Mouse (Mus musculus): Measurements from ENCODE around the gene Avil. TPM values are rescaled to one million over a fixed set of nuclear protein-coding genes. Genes with fewer than 3 reads are reported as not detected.

The Avil gene
- polyA plus RNA-seq, 1 experiment from 2014 or later, result 0.08 TPM

GRCm38 (mm10) chr10:127062503-127062902 is 62.0 kb downstream of the Avil start:
- peaks cover 26% of the 10 kb centered on the region for H3K36me3 ChIP-seq (ENCODE audit: control insufficient read depth, insufficient read depth, low read length)
- no peak overlapping the region for H3K4me3 ChIP-seq (ENCODE audit: low read depth, low read length)
- H3K9ac ChIP-seq (ENCODE audit: low read length), result no peak overlapping the region
- 83% methylated on average over 5 of the region's 5 CpGs for WGBS
- H3K4me2 ChIP-seq (ENCODE audit: low read depth, low read length, severe bottlenecking), result no peak overlapping the region
- DNase-seq (ENCODE audit: low spot score) (no peak), ATAC-seq (replicated peaks; ENCODE audit: low FRiP score) (no peak)
- H3K4me1 ChIP-seq (replicated peaks; ENCODE audit: control insufficient read depth, insufficient read depth, low read length), result peaks cover 6% of the 10 kb centered on the region; the same call in 1 of the 2 replicates
- H3K27me3 ChIP-seq (ENCODE audit: control insufficient read depth, insufficient read depth, low read length), result no peaks in the 10 kb centered on the region
- H3K27ac ChIP-seq (ENCODE audit: low read depth, low read length), result no peak overlapping the region
- no peaks in the 10 kb centered on the region for H3K9me3 ChIP-seq (ENCODE audit: control insufficient read depth, low read length)

DNA sequence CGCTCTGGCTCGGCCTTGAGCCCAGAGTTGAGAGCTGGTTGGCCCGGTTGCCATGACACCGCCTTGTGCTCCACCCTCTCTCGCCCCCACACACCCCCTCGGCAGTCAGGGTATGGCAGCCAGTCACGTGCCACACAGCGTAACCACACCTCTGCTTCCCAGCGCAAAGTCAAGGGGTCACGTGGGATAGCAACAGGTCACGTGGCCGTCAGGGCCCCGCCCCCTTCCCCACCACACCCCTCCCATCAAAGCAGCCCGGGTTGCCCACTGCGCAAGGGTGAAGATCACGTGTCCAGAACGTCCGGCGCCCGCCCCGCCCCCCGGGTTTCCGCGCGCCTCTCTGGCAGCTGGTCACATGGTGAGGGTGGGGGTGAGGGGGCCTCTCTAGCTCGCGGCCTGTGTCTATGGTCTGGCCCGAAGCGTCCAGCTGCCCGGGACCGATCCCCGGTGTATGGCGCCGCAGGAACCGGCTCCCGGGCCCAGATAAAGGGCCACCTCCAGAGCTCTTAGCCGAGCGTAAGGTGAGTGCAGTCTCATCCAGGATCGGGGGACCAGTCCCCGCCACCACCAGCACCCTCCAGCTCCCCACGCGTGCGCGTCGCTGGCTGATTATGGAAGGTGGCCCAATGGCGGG is 62.8 kb downstream of the Avil start, which contains the start of gene Cdk4:
TSS of gene Cdk4 (plus strand) at position 296 of the 634 bp plus-strand sequence.
- H3K9ac ChIP-seq (ENCODE audit: low read length), result peak within 1 kb of the TSS; percentile 99
- DNase-seq (ENCODE audit: low spot score), result peak; percentile 100
- no peaks in the 10 kb centered on the region for H3K27me3 ChIP-seq (ENCODE audit: control insufficient read depth, insufficient read depth, low read length)
- ATAC-seq (replicated peaks; ENCODE audit: low FRiP score), result peak; percentile 92
- WGBS, result 0% methylated on average over 46 of the region's 46 CpGs
- peak within 1 kb of the TSS; percentile 84 for H3K27ac ChIP-seq (ENCODE audit: low read depth, low read length)
- peak within 1 kb of the TSS; percentile 86 for H3K4me2 ChIP-seq (ENCODE audit: low read depth, low read length, severe bottlenecking)
- H3K9me3 ChIP-seq (ENCODE audit: control insufficient read depth, low read length), result no peaks in the 10 kb centered on the region
- H3K4me1 ChIP-seq (replicated peaks; ENCODE audit: control insufficient read depth, insufficient read depth, low read length), result peaks cover 8% of the 10 kb centered on the region; the same call in 1 of the 2 replicates
- peak within 1 kb of the TSS; percentile 88 for H3K4me3 ChIP-seq (ENCODE audit: low read depth, low read length)
- peaks cover 31% of the 10 kb centered on the region for H3K36me3 ChIP-seq (ENCODE audit: control insufficient read depth, insufficient read depth, low read length)

DNA sequence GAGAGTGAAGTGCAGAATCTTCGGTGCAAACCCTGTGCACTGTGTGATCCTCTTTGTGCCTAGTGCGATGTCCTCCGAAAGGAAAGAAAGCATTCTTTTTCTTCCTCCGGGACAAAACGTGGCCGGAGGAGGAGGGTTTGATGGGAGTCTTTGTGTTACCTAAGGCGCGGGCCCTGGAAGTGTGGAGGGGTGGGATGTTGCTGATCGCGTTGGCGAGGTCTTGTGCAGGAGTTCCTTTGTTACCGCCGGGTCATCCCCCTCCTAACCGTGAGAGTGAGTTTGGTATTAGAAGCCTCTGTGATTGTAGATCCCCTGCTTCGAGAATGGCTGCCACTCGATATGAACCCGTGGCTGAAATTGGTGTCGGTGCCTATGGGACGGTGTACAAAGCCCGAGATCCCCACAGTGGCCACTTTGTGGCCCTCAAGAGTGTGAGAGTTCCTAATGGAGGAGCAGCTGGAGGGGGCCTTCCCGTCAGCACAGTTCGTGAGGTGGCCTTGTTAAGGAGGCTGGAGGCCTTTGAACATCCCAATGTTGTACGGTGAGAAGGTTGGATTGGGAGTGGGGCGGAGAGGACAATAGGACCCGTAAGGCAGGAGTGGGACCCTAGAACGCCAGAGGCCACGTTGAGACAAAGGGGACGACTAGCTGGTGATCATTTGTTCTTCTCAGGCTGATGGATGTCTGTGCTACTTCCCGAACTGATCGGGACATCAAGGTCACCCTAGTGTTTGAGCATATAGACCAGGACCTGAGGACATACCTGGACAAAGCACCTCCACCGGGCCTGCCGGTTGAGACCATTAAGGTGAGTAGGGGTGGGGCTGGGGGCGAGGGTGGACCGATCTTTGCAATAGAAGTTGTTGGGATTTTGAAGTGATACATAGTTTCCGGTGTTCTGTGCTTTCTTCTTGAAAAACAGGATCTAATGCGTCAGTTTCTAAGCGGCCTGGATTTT is 63.7 kb downstream of the Avil start:
- H3K9ac ChIP-seq (ENCODE audit: low read length), result peak overlapping the region; percentile 99
- peak; percentile 75 for DNase-seq (ENCODE audit: low spot score)
- H3K36me3 ChIP-seq (ENCODE audit: control insufficient read depth, insufficient read depth, low read length), result peaks cover 31% of the 10 kb centered on the region
- no peaks in the 10 kb centered on the region for H3K27me3 ChIP-seq (ENCODE audit: control insufficient read depth, insufficient read depth, low read length)
- 0 out of 2 replicates have a peak, but pooled peaks have one; percentile 1 for ATAC-seq (replicated peaks; ENCODE audit: low FRiP score)
- no peaks in the 10 kb centered on the region for H3K9me3 ChIP-seq (ENCODE audit: control insufficient read depth, low read length)
- H3K4me3 ChIP-seq (ENCODE audit: low read depth, low read length), result peak overlapping the region; percentile 88
- 14% methylated on average over 37 of the region's 37 CpGs for WGBS
- peaks cover 15% of the 10 kb centered on the region; the same call in 1 of the 2 replicates for H3K4me1 ChIP-seq (replicated peaks; ENCODE audit: control insufficient read depth, insufficient read depth, low read length)
- H3K4me2 ChIP-seq (ENCODE audit: low read depth, low read length, severe bottlenecking), result peak overlapping the region; percentile 86
- peak overlapping the region; percentile 84 for H3K27ac ChIP-seq (ENCODE audit: low read depth, low read length)

DNA sequence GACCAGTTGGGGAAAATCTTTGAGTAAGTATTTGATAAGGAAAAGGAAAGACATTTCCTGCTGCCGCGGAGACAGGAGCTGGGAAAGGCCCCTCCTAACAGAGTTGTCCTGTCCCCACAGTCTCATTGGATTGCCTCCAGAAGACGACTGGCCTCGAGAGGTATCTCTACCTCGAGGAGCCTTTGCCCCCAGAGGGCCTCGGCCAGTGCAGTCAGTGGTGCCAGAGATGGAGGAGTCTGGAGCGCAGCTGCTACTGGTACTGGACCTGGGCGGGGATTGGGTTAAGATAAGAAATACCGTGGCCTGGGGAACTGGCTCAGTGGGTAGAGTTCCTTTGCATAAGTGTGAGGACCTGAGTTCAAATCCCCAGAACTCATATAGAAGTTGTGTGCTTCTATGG is 65.5 kb downstream of the Avil start:
- H3K27ac ChIP-seq (ENCODE audit: low read depth, low read length), result no peak overlapping the region
- H3K36me3 ChIP-seq (ENCODE audit: control insufficient read depth, insufficient read depth, low read length), result peaks cover 31% of the 10 kb centered on the region
- no peaks in the 10 kb centered on the region for H3K27me3 ChIP-seq (ENCODE audit: control insufficient read depth, insufficient read depth, low read length)
- WGBS, result 91% methylated on average over 9 of the region's 9 CpGs
- H3K9me3 ChIP-seq (ENCODE audit: control insufficient read depth, low read length), result no peaks in the 10 kb centered on the region
- ATAC-seq (replicated peaks; ENCODE audit: low FRiP score), result no peak
- H3K4me1 ChIP-seq (replicated peaks; ENCODE audit: control insufficient read depth, insufficient read depth, low read length), result peaks cover 17% of the 10 kb centered on the region; the same call in 1 of the 2 replicates
- H3K4me3 ChIP-seq (ENCODE audit: low read depth, low read length), result no peak overlapping the region
- H3K4me2 ChIP-seq (ENCODE audit: low read depth, low read length, severe bottlenecking), result no peak overlapping the region
- no peak for DNase-seq (ENCODE audit: low spot score)
- no peak overlapping the region for H3K9ac ChIP-seq (ENCODE audit: low read length)

GRCm38 (mm10) chr10:127066519-127067018 is 66.1 kb downstream of the Avil start:
- Histone ChIP-seq H3K27ac (ENCODE audit: low read depth, low read length) (no peak overlapping the region), H3K4me1 (replicated peaks; ENCODE audit: control insufficient read depth, insufficient read depth, low read length) (peaks cover 13% of the 10 kb centered on the region; the same call in 1 of the 2 replicates), H3K36me3 (ENCODE audit: control insufficient read depth, insufficient read depth, low read length) (peaks cover 31% of the 10 kb centered on the region), H3K9ac (ENCODE audit: low read length) (no peak overlapping the region), H3K27me3 (ENCODE audit: control insufficient read depth, insufficient read depth, low read length) (no peaks in the 10 kb centered on the region), H3K4me3 (ENCODE audit: low read depth, low read length) (no peak overlapping the region), H3K9me3 (ENCODE audit: control insufficient read depth, low read length) (no peaks in the 10 kb centered on the region), H3K4me2 (ENCODE audit: low read depth, low read length, severe bottlenecking) (no peak overlapping the region)
- DNase-seq (ENCODE audit: low spot score), result no peak
- 88% methylated on average over 14 of the region's 14 CpGs for WGBS
- no peak for ATAC-seq (replicated peaks; ENCODE audit: low FRiP score)

DNA sequence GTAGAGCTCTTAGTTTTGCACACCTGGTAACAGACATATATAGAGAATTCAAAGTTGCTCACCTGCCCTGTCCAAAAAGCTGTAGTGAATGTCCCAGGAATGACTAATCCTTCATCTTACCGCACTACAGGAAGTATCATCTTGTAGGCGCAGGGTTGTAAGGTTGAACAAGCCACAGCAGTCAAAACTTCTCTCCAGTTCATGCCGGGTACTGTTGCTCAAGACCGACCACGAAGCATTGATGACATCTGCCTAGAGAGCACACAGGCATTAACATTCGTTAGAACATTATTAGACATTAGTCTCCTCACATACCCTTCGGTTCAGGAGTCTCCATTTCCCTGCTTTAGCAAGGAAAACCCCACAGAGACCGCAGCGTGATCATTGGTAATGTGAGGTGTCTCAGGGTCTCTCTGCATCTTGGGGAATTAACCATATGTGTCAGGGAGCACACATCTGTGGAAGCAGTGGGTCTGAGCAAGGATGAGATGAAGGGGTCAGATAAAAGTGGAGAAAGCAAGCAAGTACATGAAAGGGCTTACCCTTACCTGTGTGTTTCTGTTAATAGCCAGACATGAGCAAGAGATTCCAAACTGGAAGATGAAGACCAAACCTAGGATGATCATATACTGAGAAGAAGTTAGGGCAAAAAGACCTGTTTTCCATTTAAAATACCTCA is 68.0 kb downstream of the Avil start:
- DNase-seq (ENCODE audit: low spot score) (peak; percentile 49), ATAC-seq (replicated peaks; ENCODE audit: low FRiP score) (no peak)
- no peaks in the 10 kb centered on the region for H3K9me3 ChIP-seq (ENCODE audit: control insufficient read depth, low read length)
- H3K27me3 ChIP-seq (ENCODE audit: control insufficient read depth, insufficient read depth, low read length), result no peaks in the 10 kb centered on the region
- H3K9ac ChIP-seq (ENCODE audit: low read length), result peak overlapping the region; percentile 56
- H3K4me2 ChIP-seq (ENCODE audit: low read depth, low read length, severe bottlenecking), result peak overlapping the region; percentile 81
- peaks cover 13% of the 10 kb centered on the region; the same call in 1 of the 2 replicates for H3K4me1 ChIP-seq (replicated peaks; ENCODE audit: control insufficient read depth, insufficient read depth, low read length)
- H3K4me3 ChIP-seq (ENCODE audit: low read depth, low read length), result peak overlapping the region; percentile 59
- 88% methylated on average over 9 of the region's 9 CpGs for WGBS
- H3K27ac ChIP-seq (ENCODE audit: low read depth, low read length), result peak overlapping the region; percentile 79
- H3K36me3 ChIP-seq (ENCODE audit: control insufficient read depth, insufficient read depth, low read length), result peaks cover 31% of the 10 kb centered on the region

DNA sequence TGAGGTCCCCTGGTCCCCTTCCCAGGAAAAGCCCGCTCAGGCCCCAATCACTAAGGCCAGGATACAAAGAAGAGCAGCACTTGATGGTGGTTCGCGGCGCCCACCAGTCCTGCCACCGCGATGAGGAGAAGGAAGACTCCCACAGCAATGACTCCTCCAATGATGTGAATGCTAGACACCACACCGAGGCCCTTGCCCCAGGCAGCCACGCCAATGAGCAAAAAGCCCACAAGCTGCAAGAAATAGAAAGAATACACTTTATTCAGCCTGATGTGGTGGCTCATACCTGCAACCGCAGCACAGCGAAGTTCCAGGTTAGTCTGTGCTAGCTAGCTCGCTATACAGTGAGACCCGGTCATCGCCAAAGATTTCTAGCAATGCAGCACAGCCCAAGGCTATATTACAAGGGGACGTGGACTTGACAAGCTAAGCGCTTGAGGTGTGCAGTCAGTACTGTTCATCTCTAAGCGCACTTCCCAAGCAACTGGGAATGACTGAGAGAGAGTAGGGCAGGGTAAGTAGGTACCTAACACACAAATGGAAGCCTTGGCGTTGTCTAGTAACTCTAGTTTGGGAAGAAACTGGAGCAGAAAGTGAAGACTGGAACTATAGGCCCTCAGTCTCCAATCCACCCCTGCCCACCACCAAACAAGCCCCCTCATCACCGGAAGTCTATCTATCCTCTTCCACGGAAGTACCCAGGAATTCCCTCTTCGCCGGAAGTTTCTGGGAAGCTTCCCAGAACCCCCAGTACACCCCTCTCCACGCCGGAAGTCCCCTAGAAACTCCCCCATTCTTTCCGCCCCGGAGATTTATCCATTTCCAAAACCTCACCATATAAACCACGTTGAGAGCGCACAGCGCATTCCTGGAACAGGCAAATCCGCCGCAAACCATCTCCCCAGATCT is 69.0 kb downstream of the Avil start:
- DNase-seq (ENCODE audit: low spot score), result peak; percentile 63

More for the DNA sequence above, 69.0 kb downstream of the Avil start:
- Histone ChIP-seq H3K9me3 (ENCODE audit: control insufficient read depth, low read length) (no peaks in the 10 kb centered on the region), H3K27me3 (ENCODE audit: control insufficient read depth, insufficient read depth, low read length) (no peaks in the 10 kb centered on the region), H3K4me3 (ENCODE audit: low read depth, low read length) (peak overlapping the region; percentile 59), H3K4me1 (replicated peaks; ENCODE audit: control insufficient read depth, insufficient read depth, low read length) (peaks cover 13% of the 10 kb centered on the region; the same call in 1 of the 2 replicates), H3K27ac (ENCODE audit: low read depth, low read length) (peak overlapping the region; percentile 79), H3K4me2 (ENCODE audit: low read depth, low read length, severe bottlenecking) (peak overlapping the region; percentile 81), H3K36me3 (ENCODE audit: control insufficient read depth, insufficient read depth, low read length) (peaks cover 31% of the 10 kb centered on the region), H3K9ac (ENCODE audit: low read length) (peak overlapping the region; percentile 56)
- 9% methylated on average over 30 of the region's 30 CpGs for WGBS
- ATAC-seq (replicated peaks; ENCODE audit: low FRiP score), result peak; percentile 78

Measured in forebrain, embryonic 11.5 days (tissue).